ENCODE assay signal across 8 mouse cellular contexts in genomic region chr2:30093471-30094207, GRCm38 (mm10). TPM values are rescaled to one million over a fixed set of nuclear protein-coding genes. Genes with fewer than 3 reads are reported as not detected.
DNase-seq lines count a peak whose midpoint lies in the region; ATAC-seq and TF ChIP-seq lines count a peak whose summit lies in the region.

Gene Zdhhc12 (minus strand): TSS chr2:30093648.

- TF ChIP-seq CTCF in gastrocnemius, adult 2 months (IDR thresholded peaks at IDR 0.05), result peak; percentile 7; the same call in 1 of the 2 replicates
- no peak for TF ChIP-seq CTCF in hindbrain, postnatal 0 days (IDR thresholded peaks at IDR 0.05; ENCODE audit: low read depth)
- no peak for TF ChIP-seq CTCF in left cerebral cortex, adult 2 months (IDR thresholded peaks at IDR 0.05)

- H3K4me2 ChIP-seq in hindbrain, postnatal 0 days (ENCODE audit: low read depth, low read length), result peak within 1 kb of the TSS; percentile 77

- H3K36me3 ChIP-seq in hindbrain, postnatal 0 days (ENCODE audit: insufficient read depth, low read length), result peaks cover 14% of the 10 kb centered on the region

- H3K4me1 ChIP-seq in hindbrain, postnatal 0 days (ENCODE audit: insufficient read depth, low read length), result no peaks in the 10 kb centered on the region

- DNase-seq in ZHBTc4 (ENCODE audit: low read depth, low spot score), result peak; percentile 100
- DNase-seq in gastrocnemius, adult 2 months, result peak; percentile 96
- DNase-seq in hindbrain, postnatal 0 days (ENCODE audit: low spot score), result peak; percentile 94
- peak; percentile 84 to 93 for DNase-seq in left cerebral cortex, adult 2 months (ENCODE audit: extremely low spot score in 1 of 2, low spot score in 2 of 2)
- peak; percentile 87 to 89 for DNase-seq in right cerebral cortex, adult 2 months (ENCODE audit: low spot score in 2 of 2)
- DNase-seq in urinary bladder, postnatal 14 days (ENCODE audit: low spot score), result peak; percentile 98

- intact Hi-C loops in gastrocnemius, adult 2 months (cut with DNase I), result loop anchor here (2.0 kb wide), 1 partner anchor 15 kb away; no protein-coding TSS in a partner anchor
- intact Hi-C loops in left cerebral cortex, adult 2 months (cut with DNase I), result no loop called here

- H3K9me3 ChIP-seq in hindbrain, postnatal 0 days (ENCODE audit: low read length), result no peaks in the 10 kb centered on the region

- peak within 1 kb of the TSS; percentile 83 for H3K27ac ChIP-seq in gastrocnemius, adult 2 months
- peak within 1 kb of the TSS; percentile 59; the same call in 1 of the 2 replicates for H3K27ac ChIP-seq in hindbrain, postnatal 0 days
- peak within 1 kb of the TSS; percentile 66 for H3K27ac ChIP-seq in left cerebral cortex, adult 2 months

- peak within 1 kb of the TSS; percentile 53 for H3K9ac ChIP-seq in hindbrain, postnatal 0 days (replicated peaks; ENCODE audit: low read length)

- ATAC-seq in common myeloid progenitor, adult 5-6 weeks (replicated peaks; ENCODE audit: low read depth, poor library complexity, severe bottlenecking), result peak; percentile 93
- peak; percentile 96 for ATAC-seq in hindbrain, postnatal 0 days
- peak; percentile 97 for ATAC-seq in megakaryocyte, adult 5-6 weeks (ENCODE audit: poor library complexity, severe bottlenecking)

- H3K4me3 ChIP-seq in gastrocnemius, adult 2 months, result peak within 1 kb of the TSS; percentile 88
- peak within 1 kb of the TSS; percentile 60 for H3K4me3 ChIP-seq in hindbrain, postnatal 0 days (ENCODE audit: low read length)
- peak within 1 kb of the TSS; percentile 74 for H3K4me3 ChIP-seq in left cerebral cortex, adult 2 months

- under 1% methylated on average over 50 of the region's 51 CpGs for WGBS in hindbrain, postnatal 0 days

- H3K27me3 ChIP-seq in hindbrain, postnatal 0 days (ENCODE audit: insufficient read depth, low read length), result no peaks in the 10 kb centered on the region

RNA-seq across cellular contexts. Expression of gene Zdhhc12, which starts in this region (rescaled TPM):
- total RNA-seq in common myeloid progenitor, adult 5-6 weeks (2017), result 8.0 and 11.4 TPM in 2 replicates
- 1 to 10 TPM; 2.0 to 3.5 TPM for total RNA-seq in gastrocnemius, adult 2 months (2021)
- total RNA-seq in hindbrain, postnatal 0 days (2014; rRNA removed), result 25.4 and 35.0 TPM in 2 replicates
- polyA plus RNA-seq in hindbrain, postnatal 0 days (2015; fragmentation: Nextera tagmentation; extraction: Ambion mirVana), result 30.2 and 32.2 TPM in 2 replicates
- total RNA-seq in left cerebral cortex, adult 2 months (2021), result 1 to 10 TPM; 5.4 to 7.0 TPM
- 20.3 and 24.6 TPM in 2 replicates for total RNA-seq in megakaryocyte, adult 5-6 weeks (2015)
- total RNA-seq in megakaryocyte, adult 5-6 weeks (2017), result 8.2 and 10.7 TPM in 2 replicates

Comparison
In these comparisons a context has a peak if more than half of its experiments do, and no peak if none do; other contexts are left out.
1. Peak in every context shown above with its lines: DNase-seq, ATAC-seq, H3K4me3 ChIP-seq and H3K27ac ChIP-seq.